Mouse (Mus musculus) kidney, embryonic 16.5 days (tissue): ENCODE results near the gene Clca4a. TPM values are rescaled to one million over a fixed set of nuclear protein-coding genes. Genes with fewer than 3 reads are reported as not detected.

Experiments used
- polyA plus RNA-seq: library from polyadenylated mRNA; unstranded; fragments of >200 nt; fragmentation: Nextera tagmentation; extraction: Ambion mirVana; gene quantifications from 2 replicates; pipeline ENCODE4 v1.2.1, GENCODE M21; 2015

The Clca4a gene
- polyA plus RNA-seq, 1 experiment from 2014 or later: not detected

Other genes starting within 250 kb of the Clca4a start
- gene Clca3a1, start 214.1 kb downstream of the Clca4a start, polyA plus RNA-seq: 13.0 and 13.9 TPM in 2 replicates
- 0.10 and 0.49 TPM in 2 replicates for gene Clca3a2, start 155.6 kb downstream of the Clca4a start, polyA plus RNA-seq
- gene Clca3b, start 125.7 kb downstream of the Clca4a start, polyA plus RNA-seq: 0.07 TPM in 1 of 2 replicates, not detected in the other
- gene Clca4b, start 42.5 kb downstream of the Clca4a start, polyA plus RNA-seq: not detected in 2 replicates
- gene Clca1, start 57.7 kb upstream of the Clca4a start, polyA plus RNA-seq: 0.09 and 0.20 TPM in 2 replicates
- 0.25 and 0.41 TPM in 2 replicates for gene Clca2, start 124.4 kb upstream of the Clca4a start, polyA plus RNA-seq
- 17.3 and 18.1 TPM in 2 replicates for gene Odf2l, start 143.5 kb upstream of the Clca4a start, polyA plus RNA-seq